Mouse (Mus musculus) heart, embryonic 13.5 days (tissue): ENCODE results near the gene Cript. TPM values are rescaled to one million over a fixed set of nuclear protein-coding genes. Genes with fewer than 3 reads are reported as not detected.

Experiments used
- ATAC-seq: fragments of 200-750 bp; cut with Nextera tagmentation; 2 replicates; pipeline ENCODE4 v1.8.0; 2017; ENCODE audit warnings: moderate TSS enrichment; ENCODE audit not compliant: insufficient number of reproducible peaks, low FRiP score, low TSS enrichment; ENCODE audit errors: extremely low read depth
- H3K27ac ChIP-seq: fragments of 300-500 bp; sonication (generic); replicated peaks from 2 replicates; pipeline ENCODE4 v1.5.1; 2015; ENCODE audit warnings: moderate library complexity, mild to moderate bottlenecking, inconsistent platforms
- H3K27me3 ChIP-seq: fragments of 300-500 bp; sonication (generic); replicated peaks from 2 replicates; pipeline ENCODE4 v1.6.1; 2015; ENCODE audit warnings: mild to moderate bottlenecking, inconsistent platforms
- H3K36me3 ChIP-seq: fragments of 300-500 bp; sonication (generic); 2 replicates; pipeline ENCODE4 v1.6.1; 2015; ENCODE audit warnings: mild to moderate bottlenecking, inconsistent platforms
- H3K4me1 ChIP-seq: fragments of 300-500 bp; sonication (generic); 2 replicates; pipeline ENCODE4 v1.6.1; 2015; ENCODE audit warnings: inconsistent platforms
- H3K4me2 ChIP-seq: fragments of 300-500 bp; sonication (generic); 2 replicates; pipeline ENCODE4 v1.6.1; 2015; ENCODE audit warnings: inconsistent platforms, mild to moderate bottlenecking, moderate library complexity
- H3K4me3 ChIP-seq: fragments of 300-500 bp; sonication (generic); 2 replicates; pipeline ENCODE4 v1.5.1; 2015; ENCODE audit warnings: moderate library complexity, mild to moderate bottlenecking, inconsistent platforms
- H3K9ac ChIP-seq: fragments of 300-500 bp; sonication (generic); 2 replicates; pipeline ENCODE4 v1.6.1; 2015; ENCODE audit warnings: inconsistent platforms, mild to moderate bottlenecking, moderate library complexity
- H3K9me3 ChIP-seq: fragments of 300-500 bp; sonication (generic); 2 replicates; pipeline ENCODE4 v1.6.1; 2016; ENCODE audit warnings: inconsistent platforms
- WGBS: fragments of 180-500 bp; shearing (Covaris S2); methylation state at CpG from one replicate; pipeline ENCODE4 v1.1.7; 2015; ENCODE audit warnings: mixed read lengths; 5-methylcytosine and 5-hydroxymethylcytosine counted together
- polyA plus RNA-seq: library from polyadenylated mRNA; unstranded; fragments of >200 nt; fragmentation: Nextera tagmentation; extraction: Ambion mirVana; gene quantifications from 2 replicates; pipeline ENCODE4 v1.2.1, GENCODE M21; 2015

The Cript gene
- polyA plus RNA-seq, result 105 and 119 TPM in 2 replicates

DNA sequence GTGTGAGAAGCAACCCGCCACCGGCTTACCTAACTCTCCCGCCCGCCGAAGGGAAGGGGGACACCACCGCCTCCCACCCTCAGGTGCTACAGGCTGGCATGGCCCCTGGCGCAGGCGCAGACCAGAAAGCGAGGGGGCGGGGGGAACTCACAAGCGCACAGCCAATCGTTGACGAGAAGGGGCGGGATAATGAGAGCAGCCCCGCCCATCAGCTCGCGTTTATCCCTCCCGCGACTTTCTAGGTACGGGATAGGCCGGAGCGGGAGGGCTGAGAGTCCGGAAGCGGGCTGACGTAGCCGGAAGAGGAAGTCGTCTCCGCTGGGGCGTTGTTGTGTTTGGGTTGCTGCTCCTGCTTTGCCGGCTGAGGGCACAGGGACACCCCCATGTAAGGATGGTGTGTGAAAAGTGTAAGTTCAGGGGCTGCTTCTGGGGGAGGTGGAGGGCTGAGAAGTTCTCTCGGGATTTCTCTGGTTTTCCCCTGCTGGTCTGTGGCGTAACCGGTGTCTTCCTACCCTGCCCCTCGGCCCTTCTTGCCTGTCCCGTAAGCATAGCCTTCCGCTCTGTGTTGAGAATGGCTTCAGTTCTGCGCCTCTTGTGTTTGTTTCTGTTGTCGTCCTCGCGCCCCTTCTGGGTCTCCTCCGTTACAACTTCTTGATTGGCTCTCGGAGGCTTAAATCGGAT, at the start of gene Cript, which contains the start of gene Pigf:
Gene Cript, plus strand, starts transcription at position 282 of the 681 bp plus-strand sequence.
Gene Pigf, minus strand, starts transcription at position 138 of the 681 bp plus-strand sequence.
- WGBS, result under 1% methylated on average over 43 of the region's 43 CpGs
- Histone ChIP-seq H3K4me2 (peak within 1 kb of the TSS; percentile 92), H3K27ac (peak within 1 kb of the TSS; percentile 58), H3K9me3 (no peaks in the 10 kb centered on the region), H3K36me3 (peaks cover 35% of the 10 kb centered on the region), H3K4me3 (peak within 1 kb of the TSS; percentile 96), H3K4me1 (peaks cover 25% of the 10 kb centered on the region), H3K27me3 (no peaks in the 10 kb centered on the region), H3K9ac (peak within 1 kb of the TSS; percentile 87)
- ATAC-seq, result peak; percentile 100

DNA sequence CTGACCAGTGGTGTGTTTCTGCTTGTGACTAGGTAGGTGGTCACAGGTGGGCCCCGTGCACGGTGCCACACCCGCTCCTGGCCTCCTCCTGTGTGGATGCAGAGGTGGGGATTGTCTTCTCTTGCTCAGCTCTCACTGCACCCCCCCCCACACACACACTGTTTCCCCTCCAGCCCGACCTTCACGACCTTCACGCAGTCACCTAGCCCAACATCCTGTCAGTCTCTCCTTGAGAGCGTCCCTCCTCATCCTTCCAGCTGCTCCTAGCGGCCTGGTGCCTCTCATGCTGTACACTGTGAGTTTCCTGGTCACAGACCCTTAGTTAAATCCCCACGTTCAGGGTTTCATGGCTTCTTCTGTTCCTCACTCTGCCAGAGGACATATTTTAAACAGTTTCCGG, 49.0 kb upstream of the Cript start:
- Histone ChIP-seq H3K27ac (no peak overlapping the region), H3K27me3 (no peaks in the 10 kb centered on the region), H3K9me3 (no peaks in the 10 kb centered on the region), H3K4me3 (no peak overlapping the region), H3K4me1 (peaks cover 12% of the 10 kb centered on the region), H3K4me2 (no peak overlapping the region), H3K36me3 (peaks cover 90% of the 10 kb centered on the region), H3K9ac (peak overlapping the region; percentile 44; the same call in 1 of the 2 replicates)
- ATAC-seq, result no peak
- WGBS, result 65% methylated on average over 10 of the region's 10 CpGs

DNA sequence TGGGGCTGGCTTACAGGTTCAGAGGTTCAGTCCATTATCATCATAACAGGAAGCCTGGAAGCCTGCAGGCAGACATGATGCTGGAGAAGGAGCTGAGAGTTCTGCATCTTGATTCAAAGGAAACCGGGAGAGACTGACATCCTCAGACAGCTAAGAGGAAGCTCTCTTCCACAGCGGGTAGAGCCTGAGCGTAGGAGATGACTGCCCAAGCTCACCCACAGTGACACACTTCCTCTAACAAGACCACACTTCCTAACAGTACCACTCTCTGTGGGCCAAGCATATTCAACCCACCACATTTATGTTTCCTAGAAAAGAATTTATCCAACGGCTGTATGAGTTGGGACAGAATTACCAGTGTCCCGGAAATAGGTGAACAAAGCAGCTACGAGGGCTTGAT, 46.9 kb upstream of the Cript start:
- H3K9me3 ChIP-seq, result no peaks in the 10 kb centered on the region
- WGBS, result 79% methylated on average over 6 of the region's 6 CpGs

DNA sequence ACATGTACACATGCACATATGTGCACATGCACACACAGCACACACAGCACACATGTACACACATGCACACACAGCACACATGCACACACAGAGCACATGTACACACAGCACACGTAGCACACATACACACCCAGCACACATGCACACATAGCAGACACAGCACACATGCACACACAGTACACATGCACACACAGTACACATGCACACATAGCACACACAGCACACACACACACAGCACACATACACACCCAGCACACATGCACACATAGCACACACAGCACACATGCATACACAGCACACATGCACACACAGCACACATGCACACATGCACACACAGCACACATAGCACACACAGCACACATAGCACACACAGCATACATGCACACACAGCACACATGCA, 44.1 kb upstream of the Cript start:
- Histone ChIP-seq H3K9ac (no peak overlapping the region), H3K27me3 (no peaks in the 10 kb centered on the region), H3K4me1 (peaks cover 34% of the 10 kb centered on the region), H3K9me3 (no peaks in the 10 kb centered on the region), H3K4me3 (no peak overlapping the region), H3K36me3 (peaks cover 78% of the 10 kb centered on the region), H3K4me2 (no peak overlapping the region), H3K27ac (no peak overlapping the region)
- no peak for ATAC-seq
- whole genome bisulfite sequencing, result 81% methylated on average over 1 of the region's 1 CpGs

More for the DNA sequence above, 46.9 kb upstream of the Cript start:
- Histone ChIP-seq H3K27ac (no peak overlapping the region), H3K4me1 (peaks cover 24% of the 10 kb centered on the region), H3K9ac (no peak overlapping the region), H3K4me2 (no peak overlapping the region), H3K27me3 (no peaks in the 10 kb centered on the region), H3K36me3 (peaks cover 90% of the 10 kb centered on the region), H3K4me3 (no peak overlapping the region)
- ATAC-seq, result no peak

DNA sequence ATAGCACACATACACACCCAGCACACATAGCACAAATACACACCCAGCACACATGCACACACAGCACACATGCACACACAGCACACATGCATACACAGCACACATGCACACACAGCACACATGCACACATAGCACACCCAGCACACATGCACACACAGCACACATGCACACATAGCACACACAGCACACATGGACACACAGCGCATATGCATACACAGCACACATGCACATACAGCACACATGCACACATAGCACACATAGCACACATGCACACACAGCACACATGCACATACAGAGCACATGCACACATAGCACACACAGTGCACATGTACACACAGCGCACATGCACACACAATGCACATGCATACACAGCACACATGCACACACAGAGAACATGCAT, 43.6 kb upstream of the Cript start:
- ATAC-seq, result no peak
- no peak overlapping the region for H3K9ac ChIP-seq

DNA sequence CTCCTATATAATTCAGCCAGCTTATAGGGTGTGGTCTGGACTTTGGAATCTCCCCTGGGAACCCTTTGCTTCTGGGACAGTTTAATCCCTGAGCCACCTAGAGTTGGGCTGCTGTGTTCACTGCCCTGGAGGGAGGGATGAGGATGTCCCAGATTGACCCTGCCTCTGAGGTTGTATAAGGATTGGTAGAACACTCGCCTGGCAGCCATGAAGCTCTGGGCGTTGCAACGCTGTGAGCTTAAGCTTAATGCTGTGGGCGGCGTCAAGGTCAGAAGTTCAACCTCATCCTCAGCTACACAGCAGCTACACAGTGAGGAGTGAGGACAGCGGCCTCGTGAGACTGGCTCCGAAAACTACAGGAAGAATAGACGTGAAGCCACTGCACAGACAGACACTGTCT, 42.9 kb upstream of the Cript start:
- no peak overlapping the region for H3K9ac ChIP-seq
- peaks cover 70% of the 10 kb centered on the region for H3K36me3 ChIP-seq
- no peaks in the 10 kb centered on the region for H3K27me3 ChIP-seq
- H3K9me3 ChIP-seq, result no peaks in the 10 kb centered on the region
- no peak for ATAC-seq
- H3K4me1 ChIP-seq, result peaks cover 41% of the 10 kb centered on the region
- WGBS, result 55% methylated on average over 9 of the region's 9 CpGs
- H3K27ac ChIP-seq, result no peak overlapping the region
- no peak overlapping the region for H3K4me2 ChIP-seq
- H3K4me3 ChIP-seq, result no peak overlapping the region

More for the DNA sequence above, 43.6 kb upstream of the Cript start:
- Histone ChIP-seq H3K4me2 (no peak overlapping the region), H3K27ac (no peak overlapping the region), H3K4me3 (no peak overlapping the region), H3K9me3 (no peaks in the 10 kb centered on the region), H3K4me1 (peaks cover 34% of the 10 kb centered on the region), H3K27me3 (no peaks in the 10 kb centered on the region), H3K36me3 (peaks cover 73% of the 10 kb centered on the region)
- 98% methylated on average over 2 of the region's 2 CpGs for WGBS

GRCm38 (mm10) chr17:86986449-86987138, 38.8 kb upstream of the Cript start:
- H3K36me3 ChIP-seq, result peaks cover 33% of the 10 kb centered on the region
- H3K9ac ChIP-seq, result peak overlapping the region; percentile 38
- peak overlapping the region; percentile 53 for H3K4me2 ChIP-seq
- peak overlapping the region; percentile 24; the same call in 1 of the 2 replicates for H3K4me3 ChIP-seq
- peaks cover 75% of the 10 kb centered on the region for H3K4me1 ChIP-seq
- ATAC-seq, result no peak
- H3K27me3 ChIP-seq, result no peaks in the 10 kb centered on the region
- no peaks in the 10 kb centered on the region for H3K9me3 ChIP-seq
- WGBS, result 57% methylated on average over 17 of the region's 17 CpGs
- peak overlapping the region; percentile 74 for H3K27ac ChIP-seq

DNA sequence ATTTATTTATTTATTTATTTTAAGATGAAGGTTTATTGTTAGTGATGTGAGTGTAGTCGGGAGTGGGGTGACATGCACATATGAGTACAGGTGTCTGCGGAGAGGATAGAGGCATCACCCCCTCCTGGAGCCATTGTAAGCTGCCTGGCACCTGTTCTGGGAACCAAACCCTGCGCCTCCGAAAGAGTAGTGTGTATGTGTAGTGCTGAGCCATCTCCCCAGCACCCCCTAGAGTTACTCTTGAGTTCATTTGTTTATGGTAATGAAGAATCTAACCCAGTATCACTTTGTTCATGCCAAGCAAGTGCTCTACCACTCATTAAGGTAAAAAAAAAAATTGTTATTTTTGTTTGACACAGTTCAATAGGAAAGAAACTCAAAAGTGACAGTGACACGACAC, 37.2 kb upstream of the Cript start:
- H3K36me3 ChIP-seq, result peaks cover 17% of the 10 kb centered on the region
- H3K27ac ChIP-seq, result 0 out of 2 replicates have a peak overlapping the region, but pooled peaks have one; percentile 21
- peaks cover 65% of the 10 kb centered on the region for H3K4me1 ChIP-seq
- H3K9me3 ChIP-seq, result no peaks in the 10 kb centered on the region
- H3K9ac ChIP-seq, result 0 out of 2 replicates have a peak overlapping the region, but pooled peaks have one; percentile 15
- no peaks in the 10 kb centered on the region for H3K27me3 ChIP-seq
- ATAC-seq, result no peak
- no peak overlapping the region for H3K4me2 ChIP-seq
- 83% methylated on average over 5 of the region's 5 CpGs for WGBS
- no peak overlapping the region for H3K4me3 ChIP-seq

DNA sequence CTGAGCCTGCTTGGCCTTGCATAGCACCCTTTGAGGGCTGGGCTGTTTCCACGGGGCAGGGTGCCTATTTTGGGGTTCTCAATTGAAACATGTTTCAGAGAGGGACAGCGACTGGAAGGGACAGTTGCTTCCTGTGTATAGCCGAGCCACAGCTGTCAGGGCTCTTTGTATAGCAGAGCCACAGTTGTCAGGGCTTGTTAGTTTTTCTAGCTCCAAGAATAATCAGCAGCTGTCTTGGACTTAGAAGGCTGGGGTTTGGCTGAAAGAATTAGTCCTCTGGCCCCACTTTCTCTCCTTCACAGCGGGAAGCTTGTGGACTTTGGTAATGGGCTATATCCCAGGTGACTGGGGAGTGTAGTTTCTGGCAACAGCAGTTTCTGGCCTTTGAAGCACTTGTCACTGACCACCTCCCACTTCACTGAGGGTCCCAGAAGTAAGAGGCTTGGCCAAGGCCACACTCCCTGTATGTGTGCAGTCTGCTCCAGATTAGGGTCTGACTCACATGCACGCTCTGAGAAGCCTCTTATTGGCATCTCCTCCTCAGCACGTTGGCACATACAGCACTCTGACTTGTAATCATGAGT, 36.7 kb upstream of the Cript start:
- no peak overlapping the region for H3K4me3 ChIP-seq
- H3K27me3 ChIP-seq, result no peaks in the 10 kb centered on the region
- 0 out of 2 replicates have a peak overlapping the region, but pooled peaks have one; percentile 15 for H3K9ac ChIP-seq
- WGBS, result 50% methylated on average over 6 of the region's 6 CpGs
- ATAC-seq, result no peak
- 0 out of 2 replicates have a peak overlapping the region, but pooled peaks have one; percentile 21 for H3K27ac ChIP-seq
- peaks cover 61% of the 10 kb centered on the region for H3K4me1 ChIP-seq
- no peak overlapping the region for H3K4me2 ChIP-seq
- H3K36me3 ChIP-seq, result peaks cover 12% of the 10 kb centered on the region
- no peaks in the 10 kb centered on the region for H3K9me3 ChIP-seq

GRCm38 (mm10) chr17:86991306-86991705, 34.0 kb upstream of the Cript start:
- 0 out of 2 replicates have a peak overlapping the region, but pooled peaks have one; percentile 3 for H3K9ac ChIP-seq
- peaks cover 51% of the 10 kb centered on the region for H3K4me1 ChIP-seq
- H3K9me3 ChIP-seq, result no peaks in the 10 kb centered on the region
- H3K4me3 ChIP-seq, result no peak overlapping the region
- no peak overlapping the region for H3K27ac ChIP-seq
- no peak for ATAC-seq
- 88% methylated on average over 8 of the region's 8 CpGs for WGBS
- H3K36me3 ChIP-seq, result peaks cover 9% of the 10 kb centered on the region
- H3K27me3 ChIP-seq, result no peaks in the 10 kb centered on the region
- no peak overlapping the region for H3K4me2 ChIP-seq

- peaks cover 46% of the 10 kb centered on the region for H3K36me3 ChIP-seq
- H3K4me1 ChIP-seq, result no peaks in the 10 kb centered on the region
- H3K27me3 ChIP-seq, result no peaks in the 10 kb centered on the region
- no peaks in the 10 kb centered on the region for H3K9me3 ChIP-seq
- no peak overlapping the region for H3K4me2 ChIP-seq
- no peak overlapping the region for H3K4me3 ChIP-seq
- no peak overlapping the region for H3K27ac ChIP-seq
- WGBS, result 84% methylated on average over 6 of the region's 6 CpGs
- no peak for ATAC-seq
- H3K9ac ChIP-seq, result no peak overlapping the region
These were observed 28.0 kb upstream of the Cript start for GRCm38 (mm10) chr17:86997323-86997722.
